Mouse (Mus musculus) limb, embryonic 15.5 days (tissue): ENCODE data around the gene Dnaja4. TPM values are rescaled to one million over a fixed set of nuclear protein-coding genes. Genes with fewer than 3 reads are reported as not detected.

Source experiments
- ATAC-seq: fragments of 200-750 bp; cut with Nextera tagmentation; 2 replicates; pipeline ENCODE4 v1.8.0; 2017; ENCODE audit warnings: low read depth, moderate TSS enrichment; ENCODE audit not compliant: insufficient number of reproducible peaks, low FRiP score, low TSS enrichment
- H3K27ac ChIP-seq: fragments of 300-500 bp; sonication (generic); 2 replicates; pipeline ENCODE4 v1.5.1; 2015; ENCODE audit warnings: moderate library complexity, mild to moderate bottlenecking, inconsistent platforms
- H3K27me3 ChIP-seq: fragments of 300-500 bp; sonication (generic); 2 replicates; pipeline ENCODE4 v1.6.1; 2015; ENCODE audit warnings: inconsistent platforms
- H3K36me3 ChIP-seq: fragments of 300-500 bp; sonication (generic); 2 replicates; pipeline ENCODE4 v1.6.1; 2015; ENCODE audit warnings: inconsistent platforms
- H3K4me1 ChIP-seq: fragments of 300-500 bp; sonication (generic); 2 replicates; pipeline ENCODE4 v1.6.1; 2015; ENCODE audit warnings: inconsistent platforms
- H3K4me2 ChIP-seq: fragments of 300-500 bp; sonication (generic); 2 replicates; pipeline ENCODE4 v1.6.1; 2015; ENCODE audit warnings: mild to moderate bottlenecking, inconsistent platforms
- H3K4me3 ChIP-seq: fragments of 300-500 bp; sonication (generic); 2 replicates; pipeline ENCODE4 v1.5.1; 2015; ENCODE audit warnings: mild to moderate bottlenecking, inconsistent platforms
- H3K9ac ChIP-seq: fragments of 300-500 bp; sonication (generic); 2 replicates; pipeline ENCODE4 v1.6.1; 2015; ENCODE audit warnings: inconsistent platforms
- H3K9me3 ChIP-seq: fragments of 300-500 bp; sonication (generic); 2 replicates; pipeline ENCODE4 v1.6.1; 2016; ENCODE audit warnings: inconsistent platforms
- WGBS: fragments of 180-500 bp; shearing (Covaris S2); methylation state at CpG from one replicate; pipeline ENCODE4 v1.1.7; 2015; 5-methylcytosine and 5-hydroxymethylcytosine counted together
- polyA plus RNA-seq: library from polyadenylated mRNA; unstranded; fragments of >200 nt; fragmentation: Nextera tagmentation; extraction: Ambion mirVana; gene quantifications from 2 replicates; pipeline ENCODE4 v1.2.1, GENCODE M21; 2015

The Dnaja4 gene
- polyA plus RNA-seq, 1 experiment from 2014 or later = 10.1 TPM

GRCm38 (mm10) chr9:54702581-54702980 is 3.9 kb downstream of the Dnaja4 start:
- H3K9ac ChIP-seq = no peak overlapping the region
- no peaks in the 10 kb centered on the region for H3K36me3 ChIP-seq
- H3K4me1 ChIP-seq = peaks cover 11% of the 10 kb centered on the region
- no peak overlapping the region for H3K4me2 ChIP-seq
- H3K4me3 ChIP-seq = no peak overlapping the region
- H3K27ac ChIP-seq = no peak overlapping the region
- ATAC-seq = no peak
- WGBS = 71% methylated on average over 2 of the region's 2 CpGs
- H3K27me3 ChIP-seq = peaks cover 3% of the 10 kb centered on the region; the same call in 1 of the 2 replicates
- no peaks in the 10 kb centered on the region for H3K9me3 ChIP-seq

GRCm38 (mm10) chr9:54704361-54704760 is 5.7 kb downstream of the Dnaja4 start:
- peaks cover 6% of the 10 kb centered on the region; the same call in 1 of the 2 replicates for H3K4me1 ChIP-seq
- no peak overlapping the region for H3K4me3 ChIP-seq
- peaks cover 3% of the 10 kb centered on the region; the same call in 1 of the 2 replicates for H3K27me3 ChIP-seq
- no peak overlapping the region for H3K9ac ChIP-seq
- no peaks in the 10 kb centered on the region for H3K9me3 ChIP-seq
- no peak overlapping the region for H3K4me2 ChIP-seq
- ATAC-seq = no peak
- H3K27ac ChIP-seq = no peak overlapping the region
- peaks cover 7% of the 10 kb centered on the region for H3K36me3 ChIP-seq
- 72% methylated on average over 5 of the region's 5 CpGs for WGBS

GRCm38 (mm10) chr9:54705561-54705960 is 6.9 kb downstream of the Dnaja4 start:
- H3K27me3 ChIP-seq = no peaks in the 10 kb centered on the region; the same call in 1 of the 2 replicates
- no peaks in the 10 kb centered on the region for H3K4me1 ChIP-seq
- H3K9ac ChIP-seq = no peak overlapping the region
- H3K9me3 ChIP-seq = no peaks in the 10 kb centered on the region
- ATAC-seq = no peak
- peaks cover 13% of the 10 kb centered on the region for H3K36me3 ChIP-seq
- H3K4me2 ChIP-seq = no peak overlapping the region
- 7% methylated on average over 1 of the region's 1 CpGs for WGBS
- no peak overlapping the region for H3K4me3 ChIP-seq
- no peak overlapping the region for H3K27ac ChIP-seq

- Histone ChIP-seq H3K27me3 (no peaks in the 10 kb centered on the region), H3K36me3 (peaks cover 31% of the 10 kb centered on the region), H3K9ac (no peak overlapping the region), H3K27ac (no peak overlapping the region), H3K4me3 (no peak overlapping the region), H3K9me3 (no peaks in the 10 kb centered on the region), H3K4me1 (no peaks in the 10 kb centered on the region), H3K4me2 (no peak overlapping the region)
- ATAC-seq = no peak
- 47% methylated on average over 8 of the region's 8 CpGs for WGBS
Measured at GRCm38 (mm10) chr9:54707288-54707999, 8.8 kb downstream of the Dnaja4 start.

GRCm38 (mm10) chr9:54708085-54708484 is 9.4 kb downstream of the Dnaja4 start:
- Histone ChIP-seq H3K4me1 (no peaks in the 10 kb centered on the region), H3K27ac (no peak overlapping the region), H3K4me2 (no peak overlapping the region), H3K36me3 (peaks cover 37% of the 10 kb centered on the region), H3K27me3 (no peaks in the 10 kb centered on the region), H3K9ac (no peak overlapping the region), H3K4me3 (no peak overlapping the region), H3K9me3 (no peaks in the 10 kb centered on the region)
- ATAC-seq = no peak
- WGBS = 81% methylated on average over 5 of the region's 5 CpGs

- Histone ChIP-seq H3K27ac (no peak overlapping the region), H3K4me2 (no peak overlapping the region), H3K9me3 (no peaks in the 10 kb centered on the region), H3K9ac (no peak overlapping the region), H3K4me1 (no peaks in the 10 kb centered on the region), H3K36me3 (peaks cover 85% of the 10 kb centered on the region), H3K27me3 (no peaks in the 10 kb centered on the region), H3K4me3 (no peak overlapping the region)
- WGBS = 72% methylated on average over 3 of the region's 3 CpGs
- ATAC-seq = no peak
Measured at GRCm38 (mm10) chr9:54715776-54716175, 17.1 kb downstream of the Dnaja4 start.

GRCm38 (mm10) chr9:54717527-54717926 is 18.9 kb downstream of the Dnaja4 start:
- ATAC-seq = no peak
- H3K27me3 ChIP-seq = no peaks in the 10 kb centered on the region
- no peak overlapping the region for H3K4me3 ChIP-seq
- no peaks in the 10 kb centered on the region for H3K4me1 ChIP-seq
- no peak overlapping the region for H3K9ac ChIP-seq
- H3K36me3 ChIP-seq = peaks cover 81% of the 10 kb centered on the region
- H3K9me3 ChIP-seq = no peaks in the 10 kb centered on the region
- H3K4me2 ChIP-seq = no peak overlapping the region
- 84% methylated on average over 3 of the region's 3 CpGs for WGBS
- H3K27ac ChIP-seq = no peak overlapping the region

- 81% methylated on average over 7 of the region's 7 CpGs for WGBS
- H3K36me3 ChIP-seq = peaks cover 79% of the 10 kb centered on the region
- no peak overlapping the region for H3K4me2 ChIP-seq
- H3K9ac ChIP-seq = no peak overlapping the region
- H3K4me3 ChIP-seq = no peak overlapping the region
- no peaks in the 10 kb centered on the region for H3K9me3 ChIP-seq
- no peak overlapping the region for H3K27ac ChIP-seq
- no peaks in the 10 kb centered on the region for H3K4me1 ChIP-seq
- no peak for ATAC-seq
- H3K27me3 ChIP-seq = no peaks in the 10 kb centered on the region
Measured at GRCm38 (mm10) chr9:54722156-54722555, 23.5 kb downstream of the Dnaja4 start.

GRCm38 (mm10) chr9:54722596-54722995 is 23.9 kb downstream of the Dnaja4 start:
- peaks cover 81% of the 10 kb centered on the region for H3K36me3 ChIP-seq
- no peak overlapping the region for H3K4me2 ChIP-seq
- no peaks in the 10 kb centered on the region for H3K9me3 ChIP-seq
- H3K27me3 ChIP-seq = no peaks in the 10 kb centered on the region
- ATAC-seq = no peak
- WGBS = 84% methylated on average over 4 of the region's 4 CpGs
- no peak overlapping the region for H3K9ac ChIP-seq
- no peaks in the 10 kb centered on the region for H3K4me1 ChIP-seq
- no peak overlapping the region for H3K27ac ChIP-seq
- H3K4me3 ChIP-seq = no peak overlapping the region

GRCm38 (mm10) chr9:54726315-54726714 is 27.6 kb downstream of the Dnaja4 start:
- Histone ChIP-seq H3K4me2 (no peak overlapping the region), H3K9ac (no peak overlapping the region), H3K4me3 (no peak overlapping the region), H3K4me1 (no peaks in the 10 kb centered on the region), H3K9me3 (no peaks in the 10 kb centered on the region), H3K27me3 (no peaks in the 10 kb centered on the region), H3K36me3 (peaks cover 79% of the 10 kb centered on the region), H3K27ac (no peak overlapping the region)
- ATAC-seq = no peak
- 78% methylated on average over 5 of the region's 5 CpGs for WGBS

- H3K4me2 ChIP-seq = no peak overlapping the region
- peaks cover 28% of the 10 kb centered on the region for H3K36me3 ChIP-seq
- 88% methylated on average over 2 of the region's 2 CpGs for WGBS
- H3K9ac ChIP-seq = no peak overlapping the region
- no peak overlapping the region for H3K27ac ChIP-seq
- no peak for ATAC-seq
- peaks cover 18% of the 10 kb centered on the region for H3K4me1 ChIP-seq
- no peaks in the 10 kb centered on the region for H3K9me3 ChIP-seq
- no peaks in the 10 kb centered on the region for H3K27me3 ChIP-seq
- H3K4me3 ChIP-seq = no peak overlapping the region
Measured at GRCm38 (mm10) chr9:54732122-54732521, 33.4 kb downstream of the Dnaja4 start.

GRCm38 (mm10) chr9:54733921-54734638 is 35.4 kb downstream of the Dnaja4 start, which contains the start of gene Wdr61:
TSS of gene Wdr61 (minus strand) at chr9:54734519.
- Histone ChIP-seq H3K4me3 (peak within 1 kb of the TSS; percentile 86), H3K9ac (peak within 1 kb of the TSS; percentile 76), H3K4me1 (peaks cover 18% of the 10 kb centered on the region), H3K4me2 (peak within 1 kb of the TSS; percentile 64), H3K36me3 (peaks cover 9% of the 10 kb centered on the region), H3K27ac (peak within 1 kb of the TSS; percentile 80), H3K27me3 (no peaks in the 10 kb centered on the region), H3K9me3 (no peaks in the 10 kb centered on the region)
- peak; percentile 98 for ATAC-seq
- 1% methylated on average over 32 of the region's 32 CpGs for WGBS
